Mouse (Mus musculus) hindbrain, embryonic 13.5 days (tissue): ENCODE data around the gene Nudt16l1. TPM values are rescaled to one million over a fixed set of nuclear protein-coding genes. Genes with fewer than 3 reads are reported as not detected.

Source experiments
- ATAC-seq: fragments of 200-750 bp; cut with Nextera tagmentation; 2 replicates; pipeline ENCODE4 v1.8.0; 2017; ENCODE audit warnings: moderate TSS enrichment; ENCODE audit not compliant: low FRiP score
- H3K27ac ChIP-seq: fragments of 300-500 bp; sonication (generic); 2 replicates; pipeline ENCODE4 v1.5.1; 2015; ENCODE audit warnings: inconsistent platforms, mild to moderate bottlenecking, moderate library complexity
- H3K27me3 ChIP-seq: fragments of 300-500 bp; sonication (generic); 2 replicates; pipeline ENCODE4 v1.6.1; 2015; ENCODE audit warnings: mild to moderate bottlenecking, inconsistent platforms
- H3K36me3 ChIP-seq: fragments of 300-500 bp; sonication (generic); 2 replicates; pipeline ENCODE4 v1.6.1; 2015; ENCODE audit warnings: mild to moderate bottlenecking, inconsistent platforms
- H3K4me1 ChIP-seq: fragments of 300-500 bp; sonication (generic); replicated peaks from 2 replicates; pipeline ENCODE4 v1.6.1; 2015; ENCODE audit warnings: inconsistent platforms
- H3K4me2 ChIP-seq: fragments of 300-500 bp; sonication (generic); 2 replicates; pipeline ENCODE4 v1.6.1; 2015; ENCODE audit warnings: inconsistent platforms, mild to moderate bottlenecking, moderate library complexity
- H3K4me3 ChIP-seq: fragments of 300-500 bp; sonication (generic); 2 replicates; pipeline ENCODE4 v1.5.1; 2015; ENCODE audit warnings: mild to moderate bottlenecking, inconsistent platforms
- H3K9ac ChIP-seq: fragments of 300-500 bp; sonication (generic); 2 replicates; pipeline ENCODE4 v1.6.1; 2015; ENCODE audit warnings: mild to moderate bottlenecking, inconsistent platforms
- H3K9me3 ChIP-seq: fragments of 300-500 bp; sonication (generic); 2 replicates; pipeline ENCODE4 v1.6.1; 2016; ENCODE audit warnings: inconsistent platforms
- WGBS: fragments of 180-500 bp; shearing (Covaris S2); methylation state at CpG from one replicate; pipeline ENCODE4 v1.1.7; 2015; 5-methylcytosine and 5-hydroxymethylcytosine counted together
- polyA plus RNA-seq: library from polyadenylated mRNA; unstranded; fragments of >200 nt; fragmentation: Nextera tagmentation; extraction: Ambion mirVana; gene quantifications from 2 replicates; pipeline ENCODE4 v1.2.1, GENCODE M21; 2015

Nudt16l1 gene
- polyA plus RNA-seq, 1 experiment from 2014 or later = 131 TPM

- Histone ChIP-seq H3K27me3 (no peaks in the 10 kb centered on the region), H3K36me3 (peaks cover 78% of the 10 kb centered on the region), H3K9ac (no peak overlapping the region), H3K4me1 (peaks cover 21% of the 10 kb centered on the region), H3K4me3 (no peak overlapping the region), H3K4me2 (no peak overlapping the region), H3K9me3 (no peaks in the 10 kb centered on the region), H3K27ac (no peak overlapping the region)
- no peak for ATAC-seq
Measured at GRCm38 (mm10) chr16:4941016-4941415, 2.5 kb downstream of the Nudt16l1 start.

DNA sequence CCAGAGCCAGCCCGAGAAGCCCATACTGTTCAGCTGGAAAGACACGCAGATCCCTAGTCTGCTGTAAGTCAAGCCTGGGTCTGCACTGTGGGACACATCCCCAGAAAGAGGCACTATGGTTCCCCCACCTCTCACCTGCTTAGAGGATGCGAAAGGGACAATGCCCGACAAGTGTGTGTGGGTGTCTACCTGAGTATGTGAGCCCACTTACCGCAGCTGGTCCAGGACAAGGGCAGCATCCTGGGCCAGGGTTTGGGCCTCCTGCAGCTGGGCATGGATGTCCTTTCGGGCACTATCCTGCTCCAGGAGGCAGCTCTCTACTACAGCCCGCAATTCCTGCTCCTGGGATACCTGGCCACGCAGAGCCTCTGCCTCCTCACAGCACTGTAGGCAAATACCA is 4.3 kb downstream of the Nudt16l1 start:
- H3K9ac ChIP-seq = no peak overlapping the region
- 94% methylated on average over 8 of the region's 8 CpGs for WGBS
- no peaks in the 10 kb centered on the region for H3K9me3 ChIP-seq
- H3K36me3 ChIP-seq = peaks cover 78% of the 10 kb centered on the region
- H3K4me3 ChIP-seq = no peak overlapping the region
- H3K27me3 ChIP-seq = no peaks in the 10 kb centered on the region
- no peak overlapping the region for H3K27ac ChIP-seq
- ATAC-seq = no peak
- H3K4me2 ChIP-seq = no peak overlapping the region
- H3K4me1 ChIP-seq = peaks cover 21% of the 10 kb centered on the region

DNA sequence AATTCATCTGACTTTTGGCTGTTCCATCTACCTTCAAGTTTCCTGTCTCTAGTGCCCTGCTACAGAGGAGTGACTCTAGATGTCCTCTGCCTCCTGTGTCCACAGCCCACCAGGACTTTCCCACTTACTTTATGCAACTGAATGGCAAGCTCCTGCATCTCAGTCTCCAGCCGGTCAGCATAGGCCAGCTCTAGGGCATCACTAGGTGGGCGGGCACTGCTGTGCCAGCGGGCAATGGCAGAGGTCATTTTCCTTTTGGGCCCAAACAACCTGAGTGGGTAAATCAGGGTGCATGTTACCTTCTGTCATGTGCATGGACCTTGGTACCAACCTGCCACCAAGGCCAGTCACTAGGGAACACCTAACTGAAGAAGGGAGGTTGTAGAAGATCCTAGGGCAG is 4.9 kb downstream of the Nudt16l1 start:
- Histone ChIP-seq H3K27ac (no peak overlapping the region), H3K4me3 (no peak overlapping the region), H3K4me1 (peaks cover 18% of the 10 kb centered on the region), H3K36me3 (peaks cover 81% of the 10 kb centered on the region), H3K4me2 (no peak overlapping the region), H3K27me3 (no peaks in the 10 kb centered on the region), H3K9ac (no peak overlapping the region), H3K9me3 (no peaks in the 10 kb centered on the region)
- WGBS = 93% methylated on average over 3 of the region's 3 CpGs
- ATAC-seq = no peak

DNA sequence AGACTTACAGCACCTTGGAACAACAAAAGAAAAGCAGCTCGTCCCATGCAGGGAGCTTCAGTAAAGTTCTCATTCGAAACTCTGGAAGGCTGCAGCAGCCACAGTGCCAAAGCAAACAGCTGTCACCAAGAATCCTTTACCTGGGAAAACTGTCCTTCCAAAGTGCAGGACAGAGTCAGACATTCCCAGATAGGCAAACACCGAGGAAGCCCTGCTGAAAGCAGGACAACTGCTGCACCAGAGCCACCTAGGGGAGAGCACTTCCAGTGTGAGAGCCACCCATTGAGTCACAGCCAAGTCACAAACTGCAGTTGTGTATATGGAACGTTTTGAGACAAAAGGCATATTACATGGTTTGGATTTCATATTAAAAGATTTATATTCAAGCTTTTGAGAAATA is 6.9 kb downstream of the Nudt16l1 start:
- no peaks in the 10 kb centered on the region for H3K27me3 ChIP-seq
- H3K9ac ChIP-seq = no peak overlapping the region
- H3K4me3 ChIP-seq = no peak overlapping the region
- no peaks in the 10 kb centered on the region for H3K9me3 ChIP-seq
- no peak overlapping the region for H3K4me2 ChIP-seq
- WGBS = 86% methylated on average over 4 of the region's 4 CpGs
- H3K36me3 ChIP-seq = peaks cover 90% of the 10 kb centered on the region
- peaks cover 3% of the 10 kb centered on the region for H3K4me1 ChIP-seq
- H3K27ac ChIP-seq = no peak overlapping the region
- ATAC-seq = no peak

GRCm38 (mm10) chr16:4946155-4946554 is 7.6 kb downstream of the Nudt16l1 start:
- H3K4me3 ChIP-seq = no peak overlapping the region
- no peak overlapping the region for H3K27ac ChIP-seq
- no peak overlapping the region for H3K4me2 ChIP-seq
- no peaks in the 10 kb centered on the region for H3K9me3 ChIP-seq
- H3K36me3 ChIP-seq = peaks cover 90% of the 10 kb centered on the region
- ATAC-seq = no peak
- no peaks in the 10 kb centered on the region for H3K27me3 ChIP-seq
- no peaks in the 10 kb centered on the region; the same call in 1 of the 2 replicates for H3K4me1 ChIP-seq
- WGBS = 93% methylated on average over 3 of the region's 3 CpGs
- H3K9ac ChIP-seq = no peak overlapping the region

DNA sequence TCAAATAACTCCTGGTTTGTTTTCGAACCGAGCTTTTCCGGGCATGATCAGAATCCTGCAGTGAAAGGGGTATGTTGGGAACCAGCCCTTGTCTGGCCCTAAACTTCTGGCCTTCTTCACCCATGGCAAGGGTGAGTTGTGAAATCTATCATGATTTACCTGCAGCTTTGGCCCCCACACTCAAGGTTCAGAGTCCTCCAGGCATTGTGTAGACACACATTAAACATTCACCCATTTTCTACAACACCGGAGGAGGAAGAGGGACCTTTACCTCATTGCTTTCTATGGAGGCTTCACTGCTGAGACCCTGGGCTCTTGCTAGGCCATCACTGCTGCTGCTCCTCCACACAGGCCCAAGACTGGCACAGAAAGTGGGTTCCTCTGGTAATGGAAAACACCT is 8.8 kb downstream of the Nudt16l1 start:
- Histone ChIP-seq H3K9me3 (no peaks in the 10 kb centered on the region), H3K4me3 (no peak overlapping the region), H3K4me1 (no peaks in the 10 kb centered on the region), H3K27ac (no peak overlapping the region), H3K9ac (no peak overlapping the region), H3K27me3 (no peaks in the 10 kb centered on the region), H3K36me3 (peaks cover 90% of the 10 kb centered on the region), H3K4me2 (no peak overlapping the region)
- WGBS = 72% methylated on average over 4 of the region's 4 CpGs
- no peak for ATAC-seq

- H3K4me2 ChIP-seq = no peak overlapping the region
- H3K36me3 ChIP-seq = peaks cover 78% of the 10 kb centered on the region
- H3K4me3 ChIP-seq = no peak overlapping the region
- H3K4me1 ChIP-seq = peaks cover 3% of the 10 kb centered on the region; the same call in 1 of the 2 replicates
- H3K27me3 ChIP-seq = no peaks in the 10 kb centered on the region
- 84% methylated on average over 3 of the region's 3 CpGs for WGBS
- ATAC-seq = no peak
- no peak overlapping the region for H3K9ac ChIP-seq
- no peaks in the 10 kb centered on the region for H3K9me3 ChIP-seq
- no peak overlapping the region for H3K27ac ChIP-seq
Measured at GRCm38 (mm10) chr16:4956609-4957008, 18.0 kb downstream of the Nudt16l1 start.

DNA sequence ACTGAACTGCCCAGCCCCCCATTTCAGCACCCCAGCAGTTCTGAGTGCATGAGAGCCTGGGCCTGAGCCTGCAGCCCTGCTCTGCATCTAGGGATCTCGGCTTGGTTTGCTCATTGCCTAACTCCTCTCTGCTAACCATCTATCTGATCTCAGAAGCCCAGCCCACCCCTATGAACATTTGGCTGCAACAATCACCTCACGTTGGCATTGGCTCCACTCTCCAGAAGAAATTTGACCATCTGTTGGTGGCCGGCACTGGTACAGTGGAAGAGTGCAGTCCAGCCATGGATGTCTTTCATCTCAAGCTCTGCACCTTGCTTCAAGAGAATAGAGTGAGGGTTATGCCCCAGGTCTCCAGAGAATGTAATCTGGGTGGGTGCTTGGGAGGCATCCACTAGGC is 18.9 kb downstream of the Nudt16l1 start:
- Histone ChIP-seq H3K9ac (no peak overlapping the region), H3K9me3 (no peaks in the 10 kb centered on the region), H3K4me1 (peaks cover 12% of the 10 kb centered on the region), H3K4me2 (no peak overlapping the region), H3K27ac (no peak overlapping the region), H3K4me3 (no peak overlapping the region), H3K27me3 (no peaks in the 10 kb centered on the region), H3K36me3 (peaks cover 70% of the 10 kb centered on the region)
- 95% methylated on average over 3 of the region's 3 CpGs for WGBS
- ATAC-seq = no peak

- no peak for ATAC-seq
- Histone ChIP-seq H3K27me3 (no peaks in the 10 kb centered on the region), H3K9me3 (no peaks in the 10 kb centered on the region), H3K9ac (no peak overlapping the region), H3K4me2 (no peak overlapping the region), H3K4me1 (peaks cover 26% of the 10 kb centered on the region), H3K36me3 (peaks cover 42% of the 10 kb centered on the region), H3K27ac (no peak overlapping the region), H3K4me3 (no peak overlapping the region)
- 91% methylated on average over 8 of the region's 8 CpGs for WGBS
Measured at GRCm38 (mm10) chr16:4960260-4960659, 21.7 kb downstream of the Nudt16l1 start.

DNA sequence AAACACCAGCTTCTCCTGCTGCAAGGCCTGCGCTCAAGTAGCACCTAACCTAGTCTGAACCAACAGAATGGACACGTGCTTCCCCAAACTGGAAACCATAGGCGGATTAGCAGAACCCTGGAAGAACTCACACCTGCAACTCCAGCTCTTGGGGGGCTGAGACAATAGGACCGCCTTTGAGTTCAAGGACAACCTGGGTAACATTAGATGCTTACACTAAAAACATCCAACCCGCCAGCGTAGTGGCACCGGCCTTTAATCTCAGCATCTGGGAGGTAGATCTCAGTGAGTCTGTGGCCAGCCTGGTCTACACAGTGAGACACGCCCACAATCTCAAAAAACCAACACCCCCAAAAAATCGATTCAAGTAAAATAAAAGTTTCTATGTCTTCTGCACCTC is 24.8 kb downstream of the Nudt16l1 start:
- H3K27ac ChIP-seq = 0 out of 2 replicates have a peak overlapping the region, but pooled peaks have one; percentile 91
- no peaks in the 10 kb centered on the region for H3K27me3 ChIP-seq
- peak overlapping the region; percentile 89 for H3K9ac ChIP-seq
- WGBS = 48% methylated on average over 9 of the region's 9 CpGs
- peak overlapping the region; percentile 84 for H3K4me2 ChIP-seq
- peak overlapping the region; percentile 93 for H3K4me3 ChIP-seq
- H3K4me1 ChIP-seq = peaks cover 31% of the 10 kb centered on the region
- no peaks in the 10 kb centered on the region for H3K9me3 ChIP-seq
- ATAC-seq = no peak
- peaks cover 17% of the 10 kb centered on the region for H3K36me3 ChIP-seq

DNA sequence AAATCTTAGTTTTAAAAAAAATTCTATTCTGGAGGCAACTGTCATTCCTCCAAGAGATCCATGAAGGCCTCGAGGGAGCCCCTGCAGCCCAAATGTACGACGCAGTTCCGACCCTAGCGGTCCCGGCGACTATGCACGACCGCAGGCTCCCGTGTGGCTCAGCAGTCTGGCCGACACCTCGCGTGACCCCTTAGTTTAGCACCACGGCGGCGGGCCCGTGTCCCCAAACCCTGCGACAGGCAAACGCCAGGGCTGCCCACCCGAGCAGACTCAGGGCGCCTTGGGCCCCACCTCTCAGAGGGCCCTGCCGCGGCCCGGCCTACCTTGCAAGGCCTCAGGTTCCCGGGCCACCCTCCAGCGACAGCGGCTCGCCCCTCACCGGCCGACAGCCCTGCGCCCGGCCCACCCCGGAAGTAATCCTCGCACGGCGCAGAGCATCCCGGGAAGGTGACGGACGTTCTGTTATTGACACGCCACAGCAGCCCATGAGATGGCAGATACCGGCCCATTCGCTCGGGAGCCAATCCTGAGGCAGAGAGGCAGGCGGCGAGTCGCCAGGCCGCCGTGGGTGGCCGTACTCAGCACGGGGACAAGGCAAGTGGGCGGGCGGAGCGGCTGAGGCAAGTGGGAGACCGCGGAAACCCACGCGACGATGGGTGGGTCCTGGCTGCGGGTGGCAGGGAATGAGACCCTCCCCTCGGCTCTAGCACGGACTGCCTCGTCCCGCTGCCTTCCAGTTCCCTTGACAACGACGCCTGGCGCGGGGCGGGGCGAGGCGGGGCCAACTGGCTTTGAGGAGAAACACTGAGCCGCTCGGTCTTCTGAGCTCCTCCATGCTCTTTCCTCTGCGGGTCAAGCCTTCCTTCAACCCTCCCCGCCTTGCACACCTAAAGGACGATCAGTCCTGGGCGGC is 25.5 kb downstream of the Nudt16l1 start, which contains the start of gene Anks3:
Gene Anks3, minus strand, starts transcription at position 409 of the 913 bp plus-strand sequence.
- H3K4me3 ChIP-seq = peak within 1 kb of the TSS; percentile 93
- peaks cover 24% of the 10 kb centered on the region for H3K36me3 ChIP-seq
- no peaks in the 10 kb centered on the region for H3K27me3 ChIP-seq
- no peaks in the 10 kb centered on the region for H3K9me3 ChIP-seq
- WGBS = under 1% methylated on average over 75 of the region's 76 CpGs
- ATAC-seq = peak; percentile 99
- peak within 1 kb of the TSS; percentile 89 for H3K9ac ChIP-seq
- peaks cover 31% of the 10 kb centered on the region for H3K4me1 ChIP-seq
- peak within 1 kb of the TSS; percentile 91 for H3K27ac ChIP-seq
- peak within 1 kb of the TSS; percentile 84 for H3K4me2 ChIP-seq

- H3K4me2 ChIP-seq = peak overlapping the region; percentile 84
- H3K36me3 ChIP-seq = peaks cover 28% of the 10 kb centered on the region
- no peak; the same call in 1 of the 2 replicates for ATAC-seq
- 25% methylated on average over 13 of the region's 13 CpGs for WGBS
- no peaks in the 10 kb centered on the region for H3K9me3 ChIP-seq
- H3K4me3 ChIP-seq = peak overlapping the region; percentile 93
- H3K9ac ChIP-seq = peak overlapping the region; percentile 89
- H3K4me1 ChIP-seq = peaks cover 31% of the 10 kb centered on the region
- no peaks in the 10 kb centered on the region for H3K27me3 ChIP-seq
- H3K27ac ChIP-seq = peak overlapping the region; percentile 91
Measured at GRCm38 (mm10) chr16:4964731-4965391, 26.3 kb downstream of the Nudt16l1 start.
